Mouse (Mus musculus): ENCODE measurements around the gene Tdrd12. TPM values are rescaled to one million over a fixed set of nuclear protein-coding genes. Genes with fewer than 3 reads are reported as not detected.
A peak's percentile ranks its signal among the peaks of the same experiment; 100 is the strongest.

Gene Tdrd12
- total RNA-seq (2014; fragmentation: Nextera tagmentation) (0.23 TPM in 1 of 2 replicates, not detected in the other), total RNA-seq (2017) (not detected in 2 replicates), polyA plus RNA-seq (2012) (not detected in 2 replicates)

- ATAC-seq (ENCODE audit: extremely low read depth, insufficient number of reproducible peaks, low FRiP score, poor library complexity, severe bottlenecking) (no peak), DNase-seq (ENCODE audit: low spot score) (no peak)
- no peaks in the 10 kb centered on the region for H3K36me3 ChIP-seq (replicated peaks)
- H3K27me3 ChIP-seq (ENCODE audit: insufficient read depth, low read length): peaks cover 6% of the 10 kb centered on the region; the same call in 1 of the 2 replicates
- TF ChIP-seq CTCF (IDR thresholded peaks at IDR 0.05; ENCODE audit: low read depth, low read length): 0 out of 2 replicates have a peak, but pooled peaks have one; percentile 18
- no peak for TF ChIP-seq TAL1 (conservative IDR thresholded peaks at IDR 0.05; ENCODE audit: low read depth, low read length)
- 0 out of 2 replicates have a peak, but pooled peaks cover 2% of the 10 kb centered on the region for H3K4me1 ChIP-seq (ENCODE audit: insufficient read depth, low read depth, low read length)
- no peak within 1 kb of the TSS for H3K4me3 ChIP-seq (ENCODE audit: low read depth, low read length)
- no peaks in the 10 kb centered on the region for H3K9me3 ChIP-seq (replicated peaks)
Observed at GRCm38 (mm10) chr7:35537562-35537961, at the start of gene Tdrd12. Tdrd12 (minus strand) TSS chr7:35537745.

GRCm38 (mm10) chr7:35586906-35587445, 49.4 kb upstream of the Tdrd12 start:
- DNase-seq (ENCODE audit: low spot score) (no peak), ATAC-seq (ENCODE audit: extremely low read depth, insufficient number of reproducible peaks, low FRiP score, poor library complexity, severe bottlenecking) (no peak)
- Histone ChIP-seq H3K9me3 (replicated peaks) (no peaks in the 10 kb centered on the region; the same call in 1 of the 2 replicates), H3K4me3 (ENCODE audit: low read depth, low read length) (peak overlapping the region; percentile 95), H3K4me1 (ENCODE audit: insufficient read depth, low read depth, low read length) (peaks cover 76% of the 10 kb centered on the region), H3K36me3 (replicated peaks) (peaks cover 28% of the 10 kb centered on the region), H3K27me3 (ENCODE audit: insufficient read depth, low read length) (peaks cover 15% of the 10 kb centered on the region; the same call in 1 of the 2 replicates)
- no peak for TF ChIP-seq POLR2AphosphoS5 (IDR thresholded peaks at IDR 0.05; ENCODE audit: insufficient replicate concordance, low read depth, low read length)
- TF ChIP-seq CTCF (IDR thresholded peaks at IDR 0.05; ENCODE audit: low read depth, low read length): no peak
- no peak for TF ChIP-seq GATA2 (IDR thresholded peaks at IDR 0.05; ENCODE audit: borderline replicate concordance, low read depth, low read length)
- TF ChIP-seq GATA1 (IDR thresholded peaks at IDR 0.05; ENCODE audit: borderline replicate concordance, low read length): no peak
- no peak for TF ChIP-seq TAL1 (conservative IDR thresholded peaks at IDR 0.05; ENCODE audit: low read depth, low read length)

GRCm38 (mm10) chr7:35586055-35586905, 48.7 kb upstream of the Tdrd12 start, which contains the start of gene Ankrd27:
Ankrd27 (plus strand) TSS chr7:35586244.
- ATAC-seq (ENCODE audit: extremely low read depth, insufficient number of reproducible peaks, low FRiP score, poor library complexity, severe bottlenecking) (peak; percentile 72), DNase-seq (ENCODE audit: low spot score) (peak; percentile 85)
- Histone ChIP-seq H3K4me3 (ENCODE audit: low read depth, low read length) (peak within 1 kb of the TSS; percentile 95), H3K27me3 (ENCODE audit: insufficient read depth, low read length) (peaks cover 15% of the 10 kb centered on the region; the same call in 1 of the 2 replicates), H3K36me3 (replicated peaks) (peaks cover 24% of the 10 kb centered on the region), H3K4me1 (ENCODE audit: insufficient read depth, low read depth, low read length) (peaks cover 73% of the 10 kb centered on the region), H3K9me3 (replicated peaks) (no peaks in the 10 kb centered on the region; the same call in 1 of the 2 replicates)
- TF ChIP-seq POLR2AphosphoS5 (IDR thresholded peaks at IDR 0.05; ENCODE audit: insufficient replicate concordance, low read depth, low read length): no peak
- TF ChIP-seq GATA2 (IDR thresholded peaks at IDR 0.05; ENCODE audit: borderline replicate concordance, low read depth, low read length): no peak
- no peak for TF ChIP-seq CTCF (IDR thresholded peaks at IDR 0.05; ENCODE audit: low read depth, low read length)
- TF ChIP-seq GATA1 (IDR thresholded peaks at IDR 0.05; ENCODE audit: borderline replicate concordance, low read length): no peak
- no peak for TF ChIP-seq TAL1 (conservative IDR thresholded peaks at IDR 0.05; ENCODE audit: low read depth, low read length)

- peaks cover 24% of the 10 kb centered on the region for H3K36me3 ChIP-seq (replicated peaks)
- no peaks in the 10 kb centered on the region; the same call in 1 of the 2 replicates for H3K9me3 ChIP-seq (replicated peaks)
- peak within 1 kb of the TSS; percentile 95 for H3K4me3 ChIP-seq (ENCODE audit: low read depth, low read length)
- DNase-seq (ENCODE audit: low spot score) (peak; percentile 82), ATAC-seq (ENCODE audit: extremely low read depth, insufficient number of reproducible peaks, low FRiP score, poor library complexity, severe bottlenecking) (0 out of 2 replicates have a peak, but pooled peaks have one; percentile 6)
- peaks cover 66% of the 10 kb centered on the region for H3K4me1 ChIP-seq (ENCODE audit: insufficient read depth, low read depth, low read length)
- TF ChIP-seq POLR2AphosphoS5 (IDR thresholded peaks at IDR 0.05; ENCODE audit: insufficient replicate concordance, low read depth, low read length) (no peak), TAL1 (conservative IDR thresholded peaks at IDR 0.05; ENCODE audit: low read depth, low read length) (no peak)
- peaks cover 15% of the 10 kb centered on the region; the same call in 1 of the 2 replicates for H3K27me3 ChIP-seq (ENCODE audit: insufficient read depth, low read length)
Observed at GRCm38 (mm10) chr7:35585191-35586054, 47.9 kb upstream of the Tdrd12 start, which contains the start of gene Rgs9bp. Rgs9bp (minus strand) TSS chr7:35585582.

- Histone ChIP-seq H3K27me3 (ENCODE audit: insufficient read depth, low read length) (peaks cover 15% of the 10 kb centered on the region; the same call in 1 of the 2 replicates), H3K4me3 (ENCODE audit: low read depth, low read length) (peak overlapping the region; percentile 95), H3K4me1 (ENCODE audit: insufficient read depth, low read depth, low read length) (peaks cover 62% of the 10 kb centered on the region), H3K9me3 (replicated peaks) (no peaks in the 10 kb centered on the region; the same call in 1 of the 2 replicates), H3K36me3 (replicated peaks) (peaks cover 25% of the 10 kb centered on the region)
- TF ChIP-seq TAL1 (conservative IDR thresholded peaks at IDR 0.05; ENCODE audit: low read depth, low read length): no peak
- no peak for TF ChIP-seq POLR2AphosphoS5 (IDR thresholded peaks at IDR 0.05; ENCODE audit: insufficient replicate concordance, low read depth, low read length)
- TF ChIP-seq GATA2 (IDR thresholded peaks at IDR 0.05; ENCODE audit: borderline replicate concordance, low read depth, low read length): no peak
- TF ChIP-seq GATA1 (IDR thresholded peaks at IDR 0.05; ENCODE audit: borderline replicate concordance, low read length): no peak
- TF ChIP-seq CTCF (IDR thresholded peaks at IDR 0.05; ENCODE audit: low read depth, low read length): no peak
- DNase-seq (ENCODE audit: low spot score) (peak; percentile 20), ATAC-seq (ENCODE audit: extremely low read depth, insufficient number of reproducible peaks, low FRiP score, poor library complexity, severe bottlenecking) (no peak)
Observed at GRCm38 (mm10) chr7:35584786-35585190, 47.2 kb upstream of the Tdrd12 start.
